In the genomic region with DNA sequence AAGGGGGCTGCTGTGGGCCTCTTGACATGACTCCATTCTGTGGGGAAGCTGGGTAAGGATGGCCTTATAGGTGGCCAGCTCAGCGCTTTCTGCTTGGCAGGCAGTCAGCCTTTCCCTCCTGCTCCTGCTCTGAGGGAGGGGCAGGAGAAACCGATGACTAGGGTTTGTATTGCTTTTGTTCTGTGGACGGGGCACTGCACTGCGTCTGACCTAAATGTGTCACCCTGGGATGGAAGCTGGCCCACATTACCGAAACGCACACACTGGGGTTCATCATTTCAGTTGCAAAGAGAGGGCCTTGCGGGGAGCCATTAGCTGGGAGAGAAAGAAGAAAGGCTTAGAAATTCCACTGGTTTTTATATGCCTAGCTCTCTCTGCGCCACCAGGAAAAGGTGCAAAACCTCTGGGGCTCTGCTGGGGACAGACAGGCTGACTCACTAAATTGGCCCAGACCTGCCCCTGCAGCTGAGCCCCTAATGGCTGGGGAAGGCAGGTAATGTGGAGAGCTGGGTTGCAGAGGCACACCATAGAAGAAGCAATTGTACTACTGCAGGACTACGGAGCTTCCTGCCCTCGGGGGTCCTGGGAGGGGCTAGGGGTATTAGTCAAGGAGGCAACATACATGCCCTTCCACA, we compare ENCODE assay signal across 7 mouse cellular contexts. TPM values are rescaled to one million over a fixed set of nuclear protein-coding genes. Genes with fewer than 3 reads are reported as not detected.
DNase-seq lines count a peak whose midpoint lies in the region; ATAC-seq lines count a peak whose summit lies in the region.

No protein-coding gene starts in this region.

- ATAC-seq in neural tube, embryonic 11.5 days (ENCODE audit: insufficient read depth, low FRiP score, low TSS enrichment) = no peak
- ATAC-seq in hindbrain, embryonic 11.5 days (ENCODE audit: low FRiP score) = 0 out of 2 replicates have a peak, but pooled peaks have one; percentile 43
- ATAC-seq in neural tube, embryonic 13.5 days (ENCODE audit: low read depth) = 0 out of 2 replicates have a peak, but pooled peaks have one; percentile 45

- no peak overlapping the region for H3K4me2 ChIP-seq in neural tube, embryonic 11.5 days (ENCODE audit: low read depth)
- no peak overlapping the region; the same call in 1 of the 2 replicates for H3K4me2 ChIP-seq in hindbrain, embryonic 11.5 days (replicated peaks; ENCODE audit: low read depth, low read length)
- H3K4me2 ChIP-seq in neural tube, embryonic 13.5 days = peak overlapping the region; percentile 20; the same call in 1 of the 2 replicates

- no peak overlapping the region for H3K9ac ChIP-seq in neural tube, embryonic 11.5 days (ENCODE audit: low read length)
- H3K9ac ChIP-seq in hindbrain, embryonic 11.5 days (ENCODE audit: low read depth, low read length) = 0 out of 2 replicates have a peak overlapping the region, but pooled peaks have one; percentile 19
- peak overlapping the region; percentile 54 for H3K9ac ChIP-seq in neural tube, embryonic 13.5 days

- H3K27ac ChIP-seq in neural tube, embryonic 11.5 days (ENCODE audit: low read depth, low read length) = no peak overlapping the region
- peak overlapping the region; percentile 70 for H3K27ac ChIP-seq in hindbrain, embryonic 11.5 days (ENCODE audit: low read depth, low read length)
- H3K27ac ChIP-seq in neural tube, embryonic 13.5 days (replicated peaks) = peak overlapping the region; percentile 91

- peak; percentile 30 for DNase-seq in neural tube, embryonic 11.5 days (ENCODE audit: low spot score)
- no peak for DNase-seq in neural tube, embryonic 10.5 days (ENCODE audit: extremely low spot score, low spot score)
- peak; percentile 69 to 76 for DNase-seq in cerebellum, postnatal 10 days
- DNase-seq in hindbrain, embryonic 11.5 days (ENCODE audit: low spot score) = peak; percentile 30
- no peak for DNase-seq in frontal cortex, postnatal 10 days (ENCODE audit: low spot score in 2 of 2)
- DNase-seq in layer of hippocampus, adult 8-10 months (ENCODE audit: low spot score in 2 of 2) = no peak

- H3K9me3 ChIP-seq in neural tube, embryonic 11.5 days (ENCODE audit: control insufficient read depth, low read length) = no peaks in the 10 kb centered on the region
- H3K9me3 ChIP-seq in hindbrain, embryonic 11.5 days (ENCODE audit: control insufficient read depth, low read length) = no peaks in the 10 kb centered on the region
- H3K9me3 ChIP-seq in neural tube, embryonic 13.5 days = no peaks in the 10 kb centered on the region

- WGBS in neural tube, embryonic 11.5 days = 10% methylated on average over 10 of the region's 10 CpGs
- 11% methylated on average over 10 of the region's 10 CpGs for WGBS in hindbrain, embryonic 11.5 days
- 8% methylated on average over 10 of the region's 10 CpGs for WGBS in neural tube, embryonic 13.5 days

- no peak overlapping the region for H3K4me3 ChIP-seq in neural tube, embryonic 11.5 days (ENCODE audit: low read depth, low read length)
- no peak overlapping the region for H3K4me3 ChIP-seq in hindbrain, embryonic 11.5 days (ENCODE audit: low read depth, low read length)
- H3K4me3 ChIP-seq in neural tube, embryonic 13.5 days = no peak overlapping the region

- no peaks in the 10 kb centered on the region for H3K36me3 ChIP-seq in neural tube, embryonic 11.5 days (ENCODE audit: control insufficient read depth, insufficient read depth, low read length)
- H3K36me3 ChIP-seq in hindbrain, embryonic 11.5 days (ENCODE audit: control insufficient read depth, insufficient read depth, low read length) = no peaks in the 10 kb centered on the region
- H3K36me3 ChIP-seq in neural tube, embryonic 13.5 days = no peaks in the 10 kb centered on the region

- no peaks in the 10 kb centered on the region for H3K27me3 ChIP-seq in neural tube, embryonic 11.5 days (ENCODE audit: control insufficient read depth, insufficient read depth, low read length)
- no peaks in the 10 kb centered on the region for H3K27me3 ChIP-seq in hindbrain, embryonic 11.5 days (ENCODE audit: control insufficient read depth, insufficient read depth, low read length)
- no peaks in the 10 kb centered on the region for H3K27me3 ChIP-seq in neural tube, embryonic 13.5 days

- H3K4me1 ChIP-seq in neural tube, embryonic 11.5 days (ENCODE audit: control insufficient read depth, insufficient read depth, low read length) = peaks cover 11% of the 10 kb centered on the region; the same call in 1 of the 2 replicates
- peaks cover 8% of the 10 kb centered on the region for H3K4me1 ChIP-seq in hindbrain, embryonic 11.5 days (replicated peaks; ENCODE audit: control insufficient read depth, insufficient read depth, low read length)
- H3K4me1 ChIP-seq in neural tube, embryonic 13.5 days (replicated peaks) = peaks cover 74% of the 10 kb centered on the region

RNA-seq across cellular contexts. Expression of a gene that starts 55.3 kb away (rescaled TPM):
- 10.5 and 11.7 TPM in 2 replicates for polyA plus RNA-seq in neural tube, embryonic 11.5 days (2014; fragmentation: Nextera tagmentation; extraction: Ambion mirVana)
- 8.7 and 10.1 TPM in 2 replicates for polyA plus RNA-seq in hindbrain, embryonic 11.5 days (2014; fragmentation: Nextera tagmentation; extraction: Ambion mirVana)
- polyA plus RNA-seq in neural tube, embryonic 13.5 days (2015; fragmentation: Nextera tagmentation; extraction: Ambion mirVana) = 32.5 TPM in 2 replicates
- total RNA-seq in layer of hippocampus, adult 8-10 months (2022) = 10 to 100 TPM; 24.1 to 30.9 (median 29.9) TPM

Comparison
In these comparisons a context has a peak if more than half of its experiments do, and no peak if none do; other contexts are left out.
1. DNase-seq: peak in neural tube, embryonic 11.5 days (single experiment), cerebellum, postnatal 10 days (2 of 2) and hindbrain, embryonic 11.5 days (single experiment); none in neural tube, embryonic 10.5 days (single experiment), frontal cortex, postnatal 10 days (0 of 2) and layer of hippocampus, adult 8-10 months (0 of 2).